Mouse (Mus musculus) MEL (cell line): ENCODE measurements at regions not wholly inside any gene's neighbourhood (a gene's known extent, or its start where the extent isn't known, plus 50 kb on each side); places are given as distances from the start of the nearest gene placed in this dataset.

Experiments
- CTCF ChIP-seq, 3 experiments: IDR thresholded peaks in 2 of 3; conservative IDR thresholded peaks in 1 of 3; 2 replicates each; pipeline ENCODE4 v1.5.1; 2011 to 2012; ENCODE audit warnings: low read length in 3 of 3, low read depth in 2 of 3, mild to moderate bottlenecking in 2 of 3, improper control_type of control experiment in 1 of 3, inconsistent platforms in 1 of 3, mixed read lengths in 1 of 3, moderate library complexity in 1 of 3; ENCODE audit not compliant: control insufficient read depth in 1 of 3, insufficient read depth in 1 of 3, poor library complexity in 1 of 3, severe bottlenecking in 1 of 3
- GATA1 ChIP-seq: IDR thresholded peaks from 2 replicates; pipeline ENCODE4 v1.6.1; 2011; ENCODE audit warnings: low read depth, low read length, improper control_type of control experiment
- MAFK ChIP-seq: IDR thresholded peaks from 2 replicates; pipeline ENCODE4 v1.6.1; 2011; ENCODE audit warnings: low read depth, mild to moderate bottlenecking, low read length, improper control_type of control experiment, borderline replicate concordance
- MAX ChIP-seq: IDR thresholded peaks from 2 replicates; pipeline ENCODE4 v1.6.1; 2011; ENCODE audit warnings: low read length, improper control_type of control experiment
- MXI1 ChIP-seq: IDR thresholded peaks from 2 replicates; pipeline ENCODE4 v1.6.1; 2011; ENCODE audit warnings: mild to moderate bottlenecking, low read depth, low read length, improper control_type of control experiment
- MYC ChIP-seq: IDR thresholded peaks from 2 replicates; pipeline ENCODE4 v1.6.1; 2011; ENCODE audit warnings: low read depth, mild to moderate bottlenecking, low read length, improper control_type of control experiment, moderate library complexity
- POLR2A ChIP-seq, 2 experiments: IDR thresholded peaks; 2 replicates each; pipeline ENCODE4 v1.6.1; 2011 to 2012; ENCODE audit warnings: low read length in 2 of 2, mild to moderate bottlenecking in 2 of 2, control low read depth in 1 of 2, improper control_type of control experiment in 1 of 2, low read depth in 1 of 2, moderate library complexity in 1 of 2; ENCODE audit not compliant: control insufficient read depth in 1 of 2, insufficient read depth in 1 of 2, poor library complexity in 1 of 2
- TBP ChIP-seq: IDR thresholded peaks from 2 replicates; pipeline ENCODE4 v1.8.0; 2011; ENCODE audit warnings: low read depth, low read length, improper control_type of control experiment
- USF1 ChIP-seq: IDR thresholded peaks from 2 replicates; pipeline ENCODE4 v1.6.1; 2014; ENCODE audit warnings: low read depth, mild to moderate bottlenecking, inconsistent platforms, low read length, improper control_type of control experiment, moderate library complexity
- ZC3H11A ChIP-seq: IDR thresholded peaks from 2 replicates; pipeline ENCODE4 v1.6.1; 2012; ENCODE audit warnings: low read depth, mild to moderate bottlenecking, inconsistent platforms, low read length, improper control_type of control experiment
- ZMIZ1 ChIP-seq: IDR thresholded peaks from 2 replicates; pipeline ENCODE4 v1.6.1; 2012; ENCODE audit warnings: low read depth, mild to moderate bottlenecking, inconsistent platforms, low read length, improper control_type of control experiment, moderate library complexity

DNA sequence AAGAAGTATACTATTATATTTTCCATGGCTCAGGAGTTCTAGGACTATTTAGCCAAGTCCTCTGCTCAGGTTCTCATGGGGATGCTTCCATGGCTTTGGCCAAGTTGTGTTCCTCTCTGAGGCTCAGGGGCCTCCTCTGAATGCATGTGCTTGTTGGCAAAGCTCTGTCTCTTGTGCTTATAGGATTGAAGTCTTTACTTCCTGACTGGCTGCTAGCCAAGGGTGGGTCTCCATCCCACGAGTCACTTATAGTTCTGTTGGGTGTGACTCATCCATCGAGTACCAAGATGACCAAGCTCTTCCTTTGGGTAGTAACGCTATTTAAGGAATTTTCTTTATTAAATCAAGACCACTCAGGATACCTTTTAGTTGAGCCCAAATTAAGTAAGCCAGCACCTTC is 1672.8 kb upstream of the 5930422O12Rik start:
- TF ChIP-seq MYC (no peak), POLR2A (IDR thresholded peaks at IDR 0.05; ENCODE audit: control insufficient read depth in 1 of 2, insufficient read depth in 1 of 2, low read depth in 1 of 2, low read length in 2 of 2, poor library complexity in 1 of 2) (no peak), MAX (no peak), MXI1 (no peak), TBP (no peak), CTCF (IDR thresholded peaks at IDR 0.05 in 2 of 3, conservative IDR thresholded peaks at IDR 0.05 in 1 of 3; ENCODE audit: control insufficient read depth in 1 of 3, insufficient read depth in 1 of 3, low read depth in 2 of 3, low read length in 3 of 3, poor library complexity in 1 of 3, severe bottlenecking in 1 of 3) (no peak), ZC3H11A (no peak), GATA1 (no peak), ZMIZ1 (no peak), MAFK (no peak), USF1 (no peak)
